Mouse (Mus musculus): ENCODE results near the gene Pik3r2. TPM values are rescaled to one million over a fixed set of nuclear protein-coding genes. Genes with fewer than 3 reads are reported as not detected.
A peak's percentile ranks its signal among the peaks of the same experiment; 100 is the strongest.

Gene Pik3r2
- polyA plus RNA-seq, 1 experiment from 2014 or later = 92.5 TPM

DNA sequence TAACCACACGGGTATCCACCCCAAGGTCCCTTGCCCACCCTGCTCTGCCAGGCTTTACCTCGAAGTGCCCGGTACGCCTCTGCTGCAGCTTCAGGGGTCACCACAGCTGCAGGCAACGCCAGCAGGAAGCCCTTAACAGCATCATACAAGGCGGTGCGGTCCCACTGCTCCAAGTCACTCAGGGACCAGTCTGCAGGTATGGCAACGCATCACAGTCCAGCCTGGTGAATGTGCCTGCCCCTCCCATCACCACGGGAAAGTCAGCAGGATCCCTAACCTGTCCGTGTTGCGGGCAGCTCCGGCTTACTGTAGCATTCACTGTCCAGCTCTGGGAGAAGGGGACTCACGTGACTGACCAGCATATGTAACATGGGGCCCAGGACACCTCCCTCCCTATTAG lies 4.4 kb downstream of the Pik3r2 start:
- H3K36me3 ChIP-seq = peaks cover 45% of the 10 kb centered on the region

DNA sequence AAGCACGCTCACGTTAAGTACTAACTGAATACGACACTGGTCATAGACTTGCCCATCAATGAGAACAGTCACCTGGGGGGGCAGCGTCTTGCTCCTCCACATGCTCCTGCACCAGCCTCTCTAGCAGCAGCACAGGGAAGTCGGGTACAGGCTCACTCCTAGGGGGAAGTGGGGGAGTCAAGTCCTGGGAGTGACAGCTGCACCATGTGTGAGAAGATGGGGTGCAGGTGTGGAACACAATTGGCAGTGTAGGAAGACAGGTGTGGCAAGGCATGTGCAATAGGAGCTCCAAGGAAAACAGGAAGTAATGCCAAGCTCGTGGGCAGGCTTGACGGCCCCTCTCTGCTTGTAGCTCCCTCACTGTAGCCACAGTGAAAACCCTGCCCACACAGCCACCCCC lies 5.3 kb downstream of the Pik3r2 start:
- ATAC-seq (ENCODE audit: insufficient number of reproducible peaks, low FRiP score, low TSS enrichment, low read depth) = no peak
- H3K4me3 ChIP-seq (replicated peaks) = no peak overlapping the region
- no peaks in the 10 kb centered on the region for H3K27me3 ChIP-seq
- peaks cover 45% of the 10 kb centered on the region for H3K36me3 ChIP-seq
- no peak overlapping the region for H3K9ac ChIP-seq
- H3K4me2 ChIP-seq (replicated peaks) = no peak overlapping the region
- peaks cover 56% of the 10 kb centered on the region for H3K4me1 ChIP-seq
- WGBS = 83% methylated on average over 7 of the region's 7 CpGs
- no peaks in the 10 kb centered on the region for H3K9me3 ChIP-seq (replicated peaks)
- no peak overlapping the region for H3K27ac ChIP-seq (replicated peaks)

More for the DNA sequence above, 4.4 kb downstream of the Pik3r2 start:
- H3K27me3 ChIP-seq = no peaks in the 10 kb centered on the region
- H3K9me3 ChIP-seq (replicated peaks) = no peaks in the 10 kb centered on the region
- no peak overlapping the region for H3K27ac ChIP-seq (replicated peaks)
- peaks cover 47% of the 10 kb centered on the region for H3K4me1 ChIP-seq
- H3K4me2 ChIP-seq (replicated peaks) = no peak overlapping the region
- 92% methylated on average over 13 of the region's 13 CpGs for WGBS
- ATAC-seq (ENCODE audit: insufficient number of reproducible peaks, low FRiP score, low TSS enrichment, low read depth) = no peak
- no peak overlapping the region for H3K9ac ChIP-seq
- H3K4me3 ChIP-seq (replicated peaks) = no peak overlapping the region

DNA sequence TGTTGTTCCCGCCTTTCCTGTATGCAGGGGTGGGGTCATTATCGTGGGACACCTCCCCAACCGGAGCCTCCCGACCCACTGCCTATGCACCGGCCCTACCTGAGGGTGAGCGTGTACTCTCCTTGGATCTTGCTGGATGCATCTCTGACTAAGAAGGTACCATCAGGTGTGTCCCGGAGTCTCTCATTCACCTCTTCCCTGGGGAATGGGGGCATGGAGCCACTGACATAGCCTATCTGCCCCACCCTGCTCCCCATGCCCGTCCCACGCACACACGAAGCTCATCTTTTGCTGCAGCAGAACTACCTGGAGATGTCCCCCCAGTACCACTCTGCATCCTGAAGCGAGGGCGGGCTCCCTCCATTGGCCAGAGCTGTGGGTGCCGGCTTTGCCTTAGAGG lies 5.8 kb downstream of the Pik3r2 start:
- no peak overlapping the region for H3K4me3 ChIP-seq (replicated peaks)
- no peak overlapping the region for H3K9ac ChIP-seq
- H3K4me1 ChIP-seq = peaks cover 57% of the 10 kb centered on the region
- peaks cover 45% of the 10 kb centered on the region for H3K36me3 ChIP-seq
- H3K27ac ChIP-seq (replicated peaks) = no peak overlapping the region
- no peaks in the 10 kb centered on the region for H3K9me3 ChIP-seq (replicated peaks)
- 91% methylated on average over 13 of the region's 13 CpGs for WGBS
- H3K27me3 ChIP-seq = no peaks in the 10 kb centered on the region
- no peak overlapping the region for H3K4me2 ChIP-seq (replicated peaks)
- ATAC-seq (ENCODE audit: insufficient number of reproducible peaks, low FRiP score, low TSS enrichment, low read depth) = no peak

DNA sequence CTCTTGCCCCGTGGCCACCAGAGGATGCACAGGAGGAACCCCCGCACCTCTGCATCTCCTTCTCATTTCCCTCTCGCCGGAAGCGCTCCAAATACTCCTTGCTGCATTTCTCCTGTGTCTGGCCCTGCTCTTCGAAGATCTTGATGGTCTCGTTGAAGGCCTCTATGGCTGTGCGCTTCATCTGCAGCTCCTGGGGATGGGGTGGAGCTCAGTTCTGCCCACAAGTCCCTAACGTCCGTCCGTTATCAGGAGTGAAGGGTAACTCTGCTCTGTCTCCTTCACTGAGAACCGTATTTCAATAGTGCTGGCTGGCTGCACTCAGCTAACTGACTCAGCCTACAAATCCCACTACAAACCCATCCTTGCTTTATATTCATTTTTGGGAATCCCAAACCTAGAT lies 6.7 kb downstream of the Pik3r2 start:
- H3K9ac ChIP-seq = no peak overlapping the region
- H3K4me2 ChIP-seq (replicated peaks) = no peak overlapping the region
- no peaks in the 10 kb centered on the region for H3K27me3 ChIP-seq
- no peak overlapping the region for H3K27ac ChIP-seq (replicated peaks)
- no peak for ATAC-seq (ENCODE audit: insufficient number of reproducible peaks, low FRiP score, low TSS enrichment, low read depth)
- no peaks in the 10 kb centered on the region for H3K9me3 ChIP-seq (replicated peaks)
- 71% methylated on average over 12 of the region's 12 CpGs for WGBS
- peaks cover 55% of the 10 kb centered on the region for H3K4me1 ChIP-seq
- peaks cover 45% of the 10 kb centered on the region for H3K36me3 ChIP-seq
- no peak overlapping the region for H3K4me3 ChIP-seq (replicated peaks)

DNA sequence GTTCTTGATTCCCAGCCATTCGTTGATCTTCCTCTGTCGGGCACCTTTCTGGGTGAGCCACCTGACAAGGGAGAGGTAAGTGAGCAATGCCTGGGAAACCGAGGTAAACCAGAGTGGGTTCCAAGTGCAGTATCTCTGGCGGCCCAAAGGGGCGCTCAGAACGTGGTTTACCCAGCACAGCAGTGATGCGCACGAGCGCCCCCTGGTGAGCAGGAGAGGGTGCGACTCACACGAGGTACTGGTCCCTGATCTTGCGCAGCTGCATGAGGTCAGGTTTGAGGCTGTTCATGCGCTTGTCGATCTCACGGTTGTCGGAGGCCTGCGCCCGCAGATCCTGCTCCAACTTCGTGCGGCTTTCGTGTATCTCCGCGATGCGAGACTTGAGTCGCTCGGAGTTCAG lies 7.2 kb downstream of the Pik3r2 start:
- peak; percentile 41 for ATAC-seq (ENCODE audit: insufficient number of reproducible peaks, low FRiP score, low TSS enrichment, low read depth)
- Histone ChIP-seq H3K9ac (no peak overlapping the region), H3K27me3 (no peaks in the 10 kb centered on the region), H3K9me3 (replicated peaks) (no peaks in the 10 kb centered on the region), H3K4me2 (replicated peaks) (no peak overlapping the region), H3K36me3 (peaks cover 45% of the 10 kb centered on the region), H3K27ac (replicated peaks) (no peak overlapping the region), H3K4me3 (replicated peaks) (no peak overlapping the region), H3K4me1 (peaks cover 50% of the 10 kb centered on the region)
- WGBS = 4% methylated on average over 26 of the region's 26 CpGs

DNA sequence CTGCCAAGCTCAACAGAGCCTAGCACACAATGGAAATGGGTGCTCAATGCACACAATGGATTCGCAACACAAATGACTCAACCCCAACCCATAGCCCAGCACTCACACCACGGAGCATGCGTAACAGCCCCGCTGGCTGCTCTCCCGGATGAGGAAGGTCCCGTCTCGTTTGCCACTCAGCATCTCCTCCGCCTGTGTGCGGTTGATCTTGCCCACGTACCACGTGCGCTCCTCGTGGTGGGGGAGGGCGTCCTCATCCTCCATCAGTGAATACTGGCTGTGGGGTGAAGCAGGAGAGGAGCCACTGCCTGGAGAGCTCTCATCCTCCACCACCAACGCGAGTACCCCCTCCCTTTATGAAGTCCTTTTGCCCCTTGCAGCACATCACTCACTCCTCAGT lies 7.6 kb downstream of the Pik3r2 start:
- Histone ChIP-seq H3K36me3 (peaks cover 45% of the 10 kb centered on the region), H3K27ac (replicated peaks) (no peak overlapping the region)

DNA sequence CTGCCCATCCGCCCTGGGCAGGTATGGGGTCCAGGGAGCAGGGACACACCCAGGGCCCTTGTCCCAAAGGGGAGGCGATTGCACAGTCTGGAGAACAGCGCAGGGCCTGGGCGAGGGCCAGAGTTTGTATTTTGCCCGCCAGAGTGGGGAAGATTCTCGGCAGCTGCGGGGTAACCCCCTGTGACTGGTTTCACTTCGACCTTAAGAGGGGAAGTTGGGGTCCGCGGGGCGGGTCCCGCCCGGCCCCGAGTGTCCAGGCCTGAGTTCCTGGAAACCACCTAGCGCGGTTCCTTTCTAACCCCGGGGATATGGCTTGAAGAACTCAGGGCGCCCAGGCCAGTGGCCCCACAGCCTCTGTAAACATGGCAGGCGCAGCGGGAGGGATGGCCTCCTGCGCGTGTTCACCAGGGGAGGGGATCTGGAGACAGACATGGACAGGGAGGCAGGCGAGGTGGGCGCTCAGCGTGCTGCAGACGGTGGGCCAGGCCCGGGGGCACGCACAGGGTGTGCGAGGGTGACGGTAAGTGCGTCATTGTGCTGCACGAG lies 8.2 kb downstream of the Pik3r2 start:
- no peak overlapping the region for H3K9ac ChIP-seq
- H3K27me3 ChIP-seq = no peaks in the 10 kb centered on the region
- WGBS = 93% methylated on average over 32 of the region's 32 CpGs
- ATAC-seq (ENCODE audit: insufficient number of reproducible peaks, low FRiP score, low TSS enrichment, low read depth) = no peak
- no peak overlapping the region for H3K4me2 ChIP-seq (replicated peaks)
- no peaks in the 10 kb centered on the region for H3K9me3 ChIP-seq (replicated peaks)
- H3K4me1 ChIP-seq = peaks cover 39% of the 10 kb centered on the region
- no peak overlapping the region for H3K4me3 ChIP-seq (replicated peaks)
- peaks cover 51% of the 10 kb centered on the region for H3K36me3 ChIP-seq
- H3K27ac ChIP-seq (replicated peaks) = no peak overlapping the region

More for the DNA sequence above, 7.6 kb downstream of the Pik3r2 start:
- H3K4me1 ChIP-seq = peaks cover 46% of the 10 kb centered on the region
- no peak overlapping the region for H3K4me2 ChIP-seq (replicated peaks)
- H3K4me3 ChIP-seq (replicated peaks) = no peak overlapping the region
- no peak for ATAC-seq (ENCODE audit: insufficient number of reproducible peaks, low FRiP score, low TSS enrichment, low read depth)
- H3K9me3 ChIP-seq (replicated peaks) = no peaks in the 10 kb centered on the region
- H3K9ac ChIP-seq = no peak overlapping the region
- WGBS = 85% methylated on average over 16 of the region's 16 CpGs
- H3K27me3 ChIP-seq = no peaks in the 10 kb centered on the region

DNA sequence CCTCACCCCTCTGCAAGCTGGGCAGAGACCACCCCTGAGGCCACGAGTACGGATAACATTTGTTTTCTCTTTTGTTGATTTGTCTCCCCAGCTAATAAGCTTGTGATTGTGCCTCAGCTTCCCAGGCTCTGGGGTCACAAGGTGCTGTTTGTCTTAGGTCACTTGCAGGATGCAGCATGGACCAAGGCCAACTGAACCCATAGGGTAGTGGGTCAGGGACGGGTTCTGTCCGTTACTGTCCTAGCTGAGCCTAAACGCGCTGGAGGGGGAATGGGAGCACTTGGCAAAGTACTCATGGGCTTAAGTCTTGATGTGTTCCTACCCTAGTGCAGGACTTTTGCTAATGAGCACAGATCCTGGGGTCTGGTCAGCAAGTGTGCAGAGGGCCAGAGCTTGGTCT lies 9.0 kb downstream of the Pik3r2 start:
- H3K27ac ChIP-seq (replicated peaks) = 0 out of 2 replicates have a peak overlapping the region, but pooled peaks have one; percentile 1
- H3K9me3 ChIP-seq (replicated peaks) = no peaks in the 10 kb centered on the region
- no peak overlapping the region for H3K9ac ChIP-seq
- WGBS = 78% methylated on average over 6 of the region's 6 CpGs
- H3K4me1 ChIP-seq = peaks cover 31% of the 10 kb centered on the region
- ATAC-seq (ENCODE audit: insufficient number of reproducible peaks, low FRiP score, low TSS enrichment, low read depth) = no peak
- H3K27me3 ChIP-seq = no peaks in the 10 kb centered on the region
- H3K4me3 ChIP-seq (replicated peaks) = no peak overlapping the region
- H3K4me2 ChIP-seq (replicated peaks) = no peak overlapping the region
- H3K36me3 ChIP-seq = peaks cover 45% of the 10 kb centered on the region

DNA sequence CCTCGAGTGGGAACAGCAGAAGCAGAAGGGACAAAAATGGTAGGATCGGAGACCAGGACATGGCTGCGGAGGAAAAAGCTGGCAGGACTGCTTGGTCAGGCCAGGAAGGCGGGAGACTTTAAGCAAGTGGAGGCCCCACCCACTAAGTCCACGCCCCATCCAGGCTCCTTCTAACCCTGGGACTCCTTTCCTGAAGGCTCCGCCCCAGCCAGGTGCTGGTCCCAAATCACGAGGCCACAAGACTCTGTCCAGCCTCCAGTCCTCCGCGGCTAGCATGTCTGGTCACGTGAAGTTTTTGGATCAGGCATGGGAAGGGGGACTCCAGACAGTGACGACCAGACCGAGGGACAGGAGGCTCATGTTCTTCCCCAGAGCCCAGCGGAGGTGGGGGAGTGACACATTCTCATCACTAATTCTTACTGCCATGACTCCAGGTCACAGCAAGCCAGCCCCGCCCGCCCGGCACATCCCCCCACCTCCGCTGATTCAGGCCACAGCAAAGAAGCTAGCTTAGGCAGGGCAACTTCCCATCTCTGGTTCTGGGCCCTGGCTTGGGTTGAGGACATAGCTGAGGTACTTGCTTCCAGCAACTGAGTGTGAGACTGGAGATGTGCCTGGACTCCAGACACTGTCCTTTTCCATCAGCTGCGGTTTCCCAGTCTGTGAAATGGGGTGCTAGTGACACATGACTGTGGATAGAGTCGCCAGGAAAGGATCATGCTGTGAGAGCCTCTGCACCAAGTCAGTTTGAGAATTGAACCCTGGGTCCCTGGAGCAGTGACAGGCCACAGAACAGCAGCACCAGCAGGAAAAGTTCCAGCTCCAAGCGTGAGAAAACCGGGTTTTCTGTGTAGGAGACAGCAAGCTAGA lies 9.7 kb downstream of the Pik3r2 start:
- peaks cover 28% of the 10 kb centered on the region for H3K4me1 ChIP-seq
- H3K9ac ChIP-seq = peak overlapping the region; percentile 42
- H3K4me3 ChIP-seq (replicated peaks) = peak overlapping the region; percentile 48
- ATAC-seq (ENCODE audit: insufficient number of reproducible peaks, low FRiP score, low TSS enrichment, low read depth) = peak; percentile 5; the same call in 1 of the 2 replicates
- peak overlapping the region; percentile 48; the same call in 1 of the 2 replicates for H3K27ac ChIP-seq (replicated peaks)
- H3K36me3 ChIP-seq = peaks cover 39% of the 10 kb centered on the region
- no peaks in the 10 kb centered on the region for H3K27me3 ChIP-seq
- peak overlapping the region; percentile 91 for H3K4me2 ChIP-seq (replicated peaks)
- H3K9me3 ChIP-seq (replicated peaks) = no peaks in the 10 kb centered on the region
- WGBS = 7% methylated on average over 21 of the region's 21 CpGs

DNA sequence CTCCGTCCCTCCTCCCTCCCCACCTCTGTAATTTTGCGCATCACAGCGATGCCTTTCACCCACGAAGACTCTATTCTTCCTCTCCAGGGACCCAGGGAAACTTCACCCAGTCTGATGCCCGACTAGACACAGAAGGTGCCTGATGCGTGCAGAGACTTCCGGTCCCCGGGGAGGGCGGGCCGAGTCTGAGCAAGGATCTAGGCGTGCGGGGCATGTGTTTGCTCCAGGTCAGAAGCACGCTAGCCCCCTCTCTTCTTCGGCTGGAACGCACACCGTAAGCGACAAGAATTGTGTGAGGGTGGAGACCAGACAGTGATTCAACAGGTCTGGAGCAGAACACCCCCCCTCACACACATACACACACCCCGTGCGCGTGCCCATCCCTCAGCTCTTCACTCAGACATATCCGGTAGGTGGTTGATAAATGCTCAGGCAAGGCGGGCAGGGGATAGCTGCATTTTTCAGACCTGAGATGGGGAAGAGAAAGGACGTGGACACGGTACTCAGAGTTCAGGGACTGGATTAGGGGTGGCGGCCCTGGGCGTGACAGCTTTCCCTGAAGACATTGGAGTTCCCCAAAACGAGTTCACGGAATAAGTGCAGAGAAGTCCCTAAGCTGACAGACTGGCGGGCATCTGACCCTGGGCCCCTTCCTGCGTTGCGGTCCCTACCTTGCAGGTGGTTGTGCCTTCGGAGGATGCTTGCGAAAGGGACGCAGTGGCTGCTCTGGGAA lies 10.5 kb downstream of the Pik3r2 start:
- no peak for ATAC-seq (ENCODE audit: insufficient number of reproducible peaks, low FRiP score, low TSS enrichment, low read depth)
- Histone ChIP-seq H3K36me3 (peaks cover 31% of the 10 kb centered on the region), H3K9me3 (replicated peaks) (no peaks in the 10 kb centered on the region), H3K4me3 (replicated peaks) (peak overlapping the region; percentile 48), H3K9ac (peak overlapping the region; percentile 42), H3K27me3 (no peaks in the 10 kb centered on the region), H3K4me2 (replicated peaks) (peak overlapping the region; percentile 91), H3K27ac (replicated peaks) (0 out of 2 replicates have a peak overlapping the region, but pooled peaks have one; percentile 48), H3K4me1 (peaks cover 34% of the 10 kb centered on the region)
- 2% methylated on average over 34 of the region's 34 CpGs for WGBS

DNA sequence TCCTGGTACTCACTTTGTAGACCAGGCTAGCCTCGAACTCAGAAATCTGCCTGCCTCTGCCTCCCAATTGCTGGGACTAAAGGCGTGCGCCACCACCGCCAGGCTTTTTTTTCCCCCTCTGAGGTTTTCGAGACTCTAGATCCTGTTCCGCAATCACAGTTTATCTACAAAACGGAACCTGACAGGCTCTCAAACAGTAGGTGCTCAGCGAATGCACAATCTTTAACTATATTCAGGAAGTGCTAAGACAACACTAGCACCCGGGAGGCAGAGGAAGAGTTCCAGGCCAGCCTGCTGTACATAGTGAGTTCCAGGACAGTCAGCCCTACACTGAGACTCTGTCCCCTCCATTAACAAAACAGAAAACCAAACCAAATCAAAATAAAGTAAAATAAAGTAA lies 11.2 kb downstream of the Pik3r2 start:
- no peaks in the 10 kb centered on the region for H3K9me3 ChIP-seq (replicated peaks)
- peak overlapping the region; percentile 48 for H3K4me3 ChIP-seq (replicated peaks)
- peaks cover 37% of the 10 kb centered on the region for H3K4me1 ChIP-seq
- H3K4me2 ChIP-seq (replicated peaks) = peak overlapping the region; percentile 91
- no peak overlapping the region for H3K9ac ChIP-seq
- ATAC-seq (ENCODE audit: insufficient number of reproducible peaks, low FRiP score, low TSS enrichment, low read depth) = no peak
- no peak overlapping the region for H3K27ac ChIP-seq (replicated peaks)
- H3K36me3 ChIP-seq = peaks cover 24% of the 10 kb centered on the region
- 74% methylated on average over 9 of the region's 9 CpGs for WGBS
- H3K27me3 ChIP-seq = no peaks in the 10 kb centered on the region

Measured in embryonic facial prominence, embryonic 15.5 days (tissue).